Mouse (Mus musculus): ENCODE measurements around the gene Tk1.

DNA sequence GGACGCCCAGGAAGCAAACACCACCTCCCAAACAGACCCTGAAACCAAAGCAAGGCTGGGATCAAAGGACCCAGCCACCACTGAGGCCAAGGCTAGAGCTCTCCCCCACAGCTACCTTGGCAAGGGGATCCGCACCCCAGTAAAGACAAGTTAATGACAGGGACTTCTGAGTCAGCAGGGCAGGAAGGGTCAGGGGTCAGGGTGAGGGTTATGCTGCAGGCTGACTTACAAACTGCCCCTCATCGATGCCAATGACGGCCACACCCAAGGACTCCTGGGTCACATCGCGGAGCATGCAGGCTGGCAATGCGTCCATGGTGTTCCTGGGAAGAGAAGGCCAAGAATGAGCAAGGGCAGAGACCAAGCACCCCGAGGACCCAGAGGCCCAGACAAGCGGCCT is 4.0 kb downstream of the Tk1 start:
- no peak for TF ChIP-seq POLR2A (IDR thresholded peaks at IDR 0.05; ENCODE audit: low read depth, low read length)
- no peak for TF ChIP-seq CTCF (IDR thresholded peaks at IDR 0.05; ENCODE audit: extremely low read depth, insufficient read depth, insufficient read length, insufficient replicate concordance)
